Mouse (Mus musculus): ENCODE data around the gene Stx17.

DNA sequence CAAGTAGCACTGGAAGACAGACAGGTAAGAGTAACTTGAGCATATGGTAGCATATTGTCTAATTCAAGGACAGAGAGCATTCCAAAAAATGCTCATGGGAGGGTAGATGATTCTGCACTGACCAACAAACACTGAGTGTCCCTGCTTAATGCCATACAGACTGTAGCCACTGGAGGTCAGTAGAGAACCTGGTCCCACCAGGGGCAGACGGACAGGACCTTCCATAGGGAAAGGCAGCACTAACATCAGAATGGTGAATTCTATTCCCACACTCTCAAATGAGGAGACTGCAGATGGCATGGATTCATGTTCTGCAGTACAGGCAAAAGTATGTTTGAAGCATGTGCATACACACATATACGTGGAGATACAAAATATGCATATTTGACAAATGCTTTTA is 100.5 kb downstream of the Stx17 start:
- TF ChIP-seq CTCF (IDR thresholded peaks at IDR 0.05; ENCODE audit: control insufficient read depth, insufficient read depth, low read length) = peak; percentile 82
- no peak for TF ChIP-seq POLR2A (IDR thresholded peaks at IDR 0.05; ENCODE audit: borderline replicate concordance, control insufficient read depth, low read depth, low read length)

All from bone marrow, adult 2 months (tissue).